Mouse (Mus musculus) megakaryocyte, embryonic 14.5 days (primary cell): ENCODE measurements around the gene Slc22a1. TPM values are rescaled to one million over a fixed set of nuclear protein-coding genes. Genes with fewer than 3 reads are reported as not detected.
"Not testable (repeated sequence)": the region's sequence is repeated elsewhere in the genome, so short reads cannot be mapped to it uniquely, and the experiment has no call there.

Experiments used
- H3K27me3 ChIP-seq: replicated peaks from 2 replicates; pipeline ENCODE3; 2012; ENCODE audit warnings: inconsistent platforms
- H3K36me3 ChIP-seq: replicated peaks from 2 replicates; pipeline ENCODE3; 2012; ENCODE audit warnings: low read length, inconsistent platforms, mixed read lengths
- H3K4me1 ChIP-seq: 2 replicates; pipeline ENCODE4 v1.6.1; 2012; ENCODE audit warnings: inconsistent platforms
- H3K4me3 ChIP-seq: replicated peaks from 2 replicates; pipeline ENCODE3; 2012; ENCODE audit warnings: moderate library complexity, mild to moderate bottlenecking, inconsistent platforms
- H3K9me3 ChIP-seq: 2 replicates; pipeline ENCODE4 v1.6.1; 2012; ENCODE audit warnings: inconsistent platforms
- FLI1 ChIP-seq: IDR thresholded peaks from 2 replicates; pipeline ENCODE4 v1.6.1; 2012; ENCODE audit warnings: low read length, inconsistent platforms, mixed read lengths
- GATA1 ChIP-seq: IDR thresholded peaks from 3 replicates; pipeline ENCODE4 v1.6.1; 2012; ENCODE audit warnings: mixed read lengths, low read length, inconsistent platforms, borderline replicate concordance
- polyA plus RNA-seq: library from polyadenylated mRNA; stranded (reverse); fragments of >175 nt; gene quantifications from 2 replicates; pipeline ENCODE4 v1.2.3, GENCODE M21; 2012; ENCODE audit warnings: low replicate concordance; ENCODE audit not compliant: insufficient read depth

Gene Slc22a1
- polyA plus RNA-seq, 1 experiment, result not detected

GRCm38 (mm10) chr17:12688427-12689110 is 12.9 kb upstream of the Slc22a1 start:
- Histone ChIP-seq H3K4me3 (no peak overlapping the region), H3K4me1 (peaks cover 10% of the 10 kb centered on the region), H3K36me3 (peaks cover 50% of the 10 kb centered on the region), H3K9me3 (no peaks in the 10 kb centered on the region), H3K27me3 (peaks cover 60% of the 10 kb centered on the region)
- TF ChIP-seq GATA1 (no peak), FLI1 (no peak)

- Histone ChIP-seq H3K36me3 (peaks cover 43% of the 10 kb centered on the region), H3K4me1 (peaks cover 12% of the 10 kb centered on the region), H3K27me3 (peaks cover 52% of the 10 kb centered on the region), H3K9me3 (peaks cover 10% of the 10 kb centered on the region), H3K4me3 (no peak overlapping the region)
- no peak for TF ChIP-seq GATA1
- TF ChIP-seq FLI1, result no peak
Observed at GRCm38 (mm10) chr17:12684928-12685624, 9.4 kb upstream of the Slc22a1 start.

- peaks cover 16% of the 10 kb centered on the region for H3K9me3 ChIP-seq
- peaks cover 39% of the 10 kb centered on the region for H3K36me3 ChIP-seq
- no peak overlapping the region for H3K4me3 ChIP-seq
- peaks cover 49% of the 10 kb centered on the region for H3K27me3 ChIP-seq
- H3K4me1 ChIP-seq, result peaks cover 12% of the 10 kb centered on the region
- no peak for TF ChIP-seq GATA1
- TF ChIP-seq FLI1, result no peak
Observed at GRCm38 (mm10) chr17:12684412-12684811, 8.8 kb upstream of the Slc22a1 start.

GRCm38 (mm10) chr17:12683582-12683981 is 8.0 kb upstream of the Slc22a1 start:
- H3K27me3 ChIP-seq, result peaks cover 43% of the 10 kb centered on the region

GRCm38 (mm10) chr17:12678261-12678660 is 2.6 kb upstream of the Slc22a1 start:
- H3K36me3 ChIP-seq, result peaks cover under 1% of the 10 kb centered on the region
- peaks cover 25% of the 10 kb centered on the region for H3K9me3 ChIP-seq
- H3K27me3 ChIP-seq, result peaks cover 16% of the 10 kb centered on the region
- no peak overlapping the region for H3K4me3 ChIP-seq
- no peak for TF ChIP-seq GATA1
- no peak for TF ChIP-seq FLI1
- peaks cover 3% of the 10 kb centered on the region; the same call in 1 of the 2 replicates for H3K4me1 ChIP-seq

More at GRCm38 (mm10) chr17:12683582-12683981, 8.0 kb upstream of the Slc22a1 start:
- TF ChIP-seq GATA1 (no peak), FLI1 (no peak)
- peaks cover 25% of the 10 kb centered on the region for H3K9me3 ChIP-seq
- no peak overlapping the region for H3K4me3 ChIP-seq
- peaks cover 12% of the 10 kb centered on the region for H3K4me1 ChIP-seq
- peaks cover 32% of the 10 kb centered on the region for H3K36me3 ChIP-seq

GRCm38 (mm10) chr17:12677139-12677538 is 1.5 kb upstream of the Slc22a1 start:
- peaks cover 3% of the 10 kb centered on the region; the same call in 1 of the 2 replicates for H3K4me1 ChIP-seq
- H3K4me3 ChIP-seq, result no peak overlapping the region
- peaks cover 12% of the 10 kb centered on the region for H3K27me3 ChIP-seq
- TF ChIP-seq GATA1, result no peak
- no peak for TF ChIP-seq FLI1
- H3K9me3 ChIP-seq, result peaks cover 25% of the 10 kb centered on the region
- H3K36me3 ChIP-seq, result no peaks in the 10 kb centered on the region

GRCm38 (mm10) chr17:12674980-12675379 is 649 bp downstream of the Slc22a1 start:
- not testable (repeated sequence) for H3K36me3 ChIP-seq, H3K4me3 ChIP-seq, H3K4me1 ChIP-seq
- H3K9me3 ChIP-seq, result peaks cover 14% of the 10 kb centered on the region
- peaks cover 13% of the 10 kb centered on the region for H3K27me3 ChIP-seq

- peaks cover 3% of the 10 kb centered on the region for H3K9me3 ChIP-seq
- TF ChIP-seq FLI1 (no peak), GATA1 (no peak)
- H3K4me1 ChIP-seq, result no peaks in the 10 kb centered on the region
- H3K36me3 ChIP-seq, result no peaks in the 10 kb centered on the region
- H3K27me3 ChIP-seq, result peaks cover 17% of the 10 kb centered on the region
- H3K4me3 ChIP-seq, result no peak overlapping the region
Observed at GRCm38 (mm10) chr17:12673871-12674270, 1.8 kb downstream of the Slc22a1 start.

- Histone ChIP-seq H3K27me3 (peaks cover 20% of the 10 kb centered on the region), H3K4me1 (no peaks in the 10 kb centered on the region), H3K36me3 (no peaks in the 10 kb centered on the region), H3K9me3 (no peaks in the 10 kb centered on the region), H3K4me3 (no peak overlapping the region)
- no peak for TF ChIP-seq FLI1
- TF ChIP-seq GATA1, result no peak
Observed at GRCm38 (mm10) chr17:12672285-12672790, 3.3 kb downstream of the Slc22a1 start.

GRCm38 (mm10) chr17:12671029-12671605 is 4.5 kb downstream of the Slc22a1 start:
- TF ChIP-seq GATA1 (no peak), FLI1 (no peak)
- no peak overlapping the region for H3K4me3 ChIP-seq
- no peaks in the 10 kb centered on the region for H3K9me3 ChIP-seq
- H3K36me3 ChIP-seq, result no peaks in the 10 kb centered on the region
- no peaks in the 10 kb centered on the region for H3K4me1 ChIP-seq
- H3K27me3 ChIP-seq, result peaks cover 24% of the 10 kb centered on the region
